Comparison of ENCODE assay signal across 12 mouse cellular contexts in genomic region chr10:61495461-61495860, GRCm38 (mm10). TPM values are rescaled to one million over a fixed set of nuclear protein-coding genes. Genes with fewer than 3 reads are reported as not detected.
A peak's percentile ranks its signal among the peaks of the same experiment; 100 is the strongest.
DNase-seq lines count a peak whose midpoint lies in the region; ATAC-seq and TF ChIP-seq lines count a peak whose summit lies in the region.
"Had no signal": no experiment of that assay in that cellular context is flagged by ENCODE, and none has a peak within 500 bp of the region (broad histone marks: within the 10 kb centered on the region; RNA-seq: fewer than 3 reads in every experiment).

No protein-coding gene starts in this region.

- ATAC-seq in hindbrain, embryonic 12.5 days (ENCODE audit: low FRiP score), result no peak
- ATAC-seq in hindbrain, postnatal 0 days, result no peak
- ATAC-seq in neural tube, embryonic 13.5 days (ENCODE audit: low read depth), result no peak
- no peak for ATAC-seq in neural tube, embryonic 15.5 days (ENCODE audit: low FRiP score)

- intact Hi-C loops in left cerebral cortex, adult 2 months (cut with DNase I), result no loop called here

- H3K9ac ChIP-seq in hindbrain, embryonic 12.5 days, result no peak overlapping the region
- H3K9ac ChIP-seq in hindbrain, postnatal 0 days (replicated peaks; ENCODE audit: low read length), result no peak overlapping the region
- peak overlapping the region; percentile 8; the same call in 1 of the 2 replicates for H3K9ac ChIP-seq in neural tube, embryonic 13.5 days
- no peak overlapping the region for H3K9ac ChIP-seq in neural tube, embryonic 15.5 days (replicated peaks)

- H3K4me2 ChIP-seq in hindbrain, embryonic 12.5 days (replicated peaks), result no peak overlapping the region
- no peak overlapping the region for H3K4me2 ChIP-seq in hindbrain, postnatal 0 days (ENCODE audit: low read depth, low read length)
- H3K4me2 ChIP-seq in neural tube, embryonic 13.5 days, result no peak overlapping the region
- H3K4me2 ChIP-seq in neural tube, embryonic 15.5 days, result no peak overlapping the region

- H3K27me3 ChIP-seq in hindbrain, embryonic 12.5 days, result no peaks in the 10 kb centered on the region
- H3K27me3 ChIP-seq in hindbrain, postnatal 0 days (ENCODE audit: insufficient read depth, low read length), result no peaks in the 10 kb centered on the region
- H3K27me3 ChIP-seq in neural tube, embryonic 13.5 days, result no peaks in the 10 kb centered on the region
- H3K27me3 ChIP-seq in neural tube, embryonic 15.5 days (replicated peaks), result no peaks in the 10 kb centered on the region

- WGBS in hindbrain, embryonic 12.5 days, result 57% methylated on average over 4 of the region's 4 CpGs
- WGBS in hindbrain, postnatal 0 days, result 62% methylated on average over 4 of the region's 4 CpGs
- WGBS in neural tube, embryonic 13.5 days, result 74% methylated on average over 4 of the region's 4 CpGs
- WGBS in neural tube, embryonic 15.5 days, result 63% methylated on average over 4 of the region's 4 CpGs

- DNase-seq in embryo, embryonic 11 days, result peak; percentile 33
- no peak for DNase-seq in embryo, embryonic 10 days (ENCODE audit: low spot score)
- no peak for DNase-seq in hindbrain, postnatal 0 days (ENCODE audit: low spot score)
- no peak for DNase-seq in left cerebral cortex, adult 2 months (ENCODE audit: extremely low spot score in 1 of 2, low spot score in 2 of 2)
- no peak for DNase-seq in thymus, postnatal 14 days
- DNase-seq: adrenal gland, postnatal 25 days; heart, postnatal 14 days; lung, adult 2 months; thymus, adult 18-20 months had no signal

- H3K36me3 ChIP-seq in hindbrain, embryonic 12.5 days, result no peaks in the 10 kb centered on the region
- no peaks in the 10 kb centered on the region for H3K36me3 ChIP-seq in hindbrain, postnatal 0 days (ENCODE audit: insufficient read depth, low read length)
- no peaks in the 10 kb centered on the region for H3K36me3 ChIP-seq in neural tube, embryonic 13.5 days
- no peaks in the 10 kb centered on the region for H3K36me3 ChIP-seq in neural tube, embryonic 15.5 days

- H3K4me1 ChIP-seq in hindbrain, embryonic 12.5 days, result peaks cover 19% of the 10 kb centered on the region
- 0 out of 2 replicates have a peak, but pooled peaks cover 4% of the 10 kb centered on the region for H3K4me1 ChIP-seq in hindbrain, postnatal 0 days (ENCODE audit: insufficient read depth, low read length)
- peaks cover 17% of the 10 kb centered on the region; the same call in 1 of the 2 replicates for H3K4me1 ChIP-seq in neural tube, embryonic 13.5 days (replicated peaks)
- 0 out of 2 replicates have a peak, but pooled peaks cover 6% of the 10 kb centered on the region for H3K4me1 ChIP-seq in neural tube, embryonic 15.5 days

- no peaks in the 10 kb centered on the region for H3K9me3 ChIP-seq in hindbrain, embryonic 12.5 days (replicated peaks)
- H3K9me3 ChIP-seq in hindbrain, postnatal 0 days (ENCODE audit: low read length), result no peaks in the 10 kb centered on the region
- H3K9me3 ChIP-seq in neural tube, embryonic 13.5 days, result no peaks in the 10 kb centered on the region
- no peaks in the 10 kb centered on the region for H3K9me3 ChIP-seq in neural tube, embryonic 15.5 days (replicated peaks)

- no peak overlapping the region for H3K4me3 ChIP-seq in hindbrain, embryonic 12.5 days
- no peak overlapping the region for H3K4me3 ChIP-seq in hindbrain, postnatal 0 days (ENCODE audit: low read length)
- no peak overlapping the region for H3K4me3 ChIP-seq in neural tube, embryonic 13.5 days
- H3K4me3 ChIP-seq in neural tube, embryonic 15.5 days (replicated peaks), result no peak overlapping the region
- H3K4me3 ChIP-seq in left cerebral cortex, adult 2 months, result no peak overlapping the region

- peak overlapping the region; percentile 57; the same call in 1 of the 2 replicates for H3K27ac ChIP-seq in hindbrain, embryonic 12.5 days
- H3K27ac ChIP-seq in hindbrain, postnatal 0 days, result no peak overlapping the region
- peak overlapping the region; percentile 1; the same call in 1 of the 2 replicates for H3K27ac ChIP-seq in neural tube, embryonic 13.5 days (replicated peaks)
- H3K27ac ChIP-seq in neural tube, embryonic 15.5 days (replicated peaks), result no peak overlapping the region
- H3K27ac ChIP-seq in left cerebral cortex, adult 2 months, result no peak overlapping the region

- no peak for TF ChIP-seq CTCF in hindbrain, postnatal 0 days (IDR thresholded peaks at IDR 0.05; ENCODE audit: low read depth)
- TF ChIP-seq CTCF in left cerebral cortex, adult 2 months (IDR thresholded peaks at IDR 0.05), result no peak

RNA-seq across cellular contexts. Expression of gene Lrrc20, which starts 19.9 kb away (rescaled TPM):
- polyA plus RNA-seq in hindbrain, embryonic 12.5 days (2016; fragmentation: Nextera tagmentation; extraction: Ambion mirVana), result 12.5 and 13.5 TPM in 2 replicates
- total RNA-seq in hindbrain, postnatal 0 days (2014; rRNA removed), result 13.5 and 19.6 TPM in 2 replicates
- 9.7 and 10.2 TPM in 2 replicates for polyA plus RNA-seq in hindbrain, postnatal 0 days (2015; fragmentation: Nextera tagmentation; extraction: Ambion mirVana)
- polyA plus RNA-seq in neural tube, embryonic 13.5 days (2015; fragmentation: Nextera tagmentation; extraction: Ambion mirVana), result 14.9 and 15.0 TPM in 2 replicates
- polyA plus RNA-seq in neural tube, embryonic 15.5 days (2015; fragmentation: Nextera tagmentation; extraction: Ambion mirVana), result 12.1 and 14.5 TPM in 2 replicates
- total RNA-seq in left cerebral cortex, adult 2 months (2021), result 10 to 100 TPM; 17.6 to 18.2 TPM

RNA-seq across cellular contexts. Expression of gene Eif4ebp2, which starts 43.0 kb away (rescaled TPM):
- polyA plus RNA-seq in hindbrain, embryonic 12.5 days (2016; fragmentation: Nextera tagmentation; extraction: Ambion mirVana), result 63.2 and 71.0 TPM in 2 replicates
- total RNA-seq in hindbrain, postnatal 0 days (2014; rRNA removed), result 16.1 and 16.2 TPM in 2 replicates
- polyA plus RNA-seq in hindbrain, postnatal 0 days (2015; fragmentation: Nextera tagmentation; extraction: Ambion mirVana), result 34.9 and 35.9 TPM in 2 replicates
- 50.3 and 61.8 TPM in 2 replicates for polyA plus RNA-seq in neural tube, embryonic 13.5 days (2015; fragmentation: Nextera tagmentation; extraction: Ambion mirVana)
- polyA plus RNA-seq in neural tube, embryonic 15.5 days (2015; fragmentation: Nextera tagmentation; extraction: Ambion mirVana), result 44.1 and 57.0 TPM in 2 replicates
- total RNA-seq in left cerebral cortex, adult 2 months (2021), result 10 to 100 TPM; 45.2 to 47.5 TPM

Comparison
In these comparisons a context has a peak if more than half of its experiments do, and no peak if none do; other contexts are left out.
1. H3K27ac ChIP-seq: peak in hindbrain, embryonic 12.5 days (single experiment) and neural tube, embryonic 13.5 days (single experiment); none in hindbrain, postnatal 0 days (single experiment), neural tube, embryonic 15.5 days (single experiment) and left cerebral cortex, adult 2 months (single experiment).